Mouse (Mus musculus) WW6 (cell line): ENCODE results near the gene Arfgap2.

Experiments used
- DNase-seq: peaks from one replicate; pipeline ENCODE4 v3.0.0-alpha.2; 2013; ENCODE audit warnings: low read depth, low spot score

The Arfgap2 gene

DNA sequence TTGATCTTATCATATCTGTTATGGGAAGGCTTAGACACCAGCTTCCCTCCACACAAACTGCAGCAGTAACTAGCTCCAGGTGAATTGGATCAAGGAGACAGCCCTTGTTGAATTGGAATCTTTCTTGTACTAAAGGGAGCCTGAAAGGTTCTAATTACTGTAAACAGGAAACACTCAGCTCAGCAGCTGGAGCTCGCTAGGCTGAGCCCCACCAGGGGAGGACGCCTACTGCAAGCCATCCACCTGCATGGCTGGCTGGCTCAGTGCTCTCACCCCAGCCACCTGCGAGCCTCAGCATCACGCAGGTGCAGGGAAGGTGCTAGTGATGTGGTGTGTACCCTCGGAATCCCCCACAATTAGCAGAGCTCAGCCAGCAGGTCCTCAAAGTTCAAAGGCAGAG lies 43.9 kb downstream of the Arfgap2 start:
- no peak for DNase-seq

DNA sequence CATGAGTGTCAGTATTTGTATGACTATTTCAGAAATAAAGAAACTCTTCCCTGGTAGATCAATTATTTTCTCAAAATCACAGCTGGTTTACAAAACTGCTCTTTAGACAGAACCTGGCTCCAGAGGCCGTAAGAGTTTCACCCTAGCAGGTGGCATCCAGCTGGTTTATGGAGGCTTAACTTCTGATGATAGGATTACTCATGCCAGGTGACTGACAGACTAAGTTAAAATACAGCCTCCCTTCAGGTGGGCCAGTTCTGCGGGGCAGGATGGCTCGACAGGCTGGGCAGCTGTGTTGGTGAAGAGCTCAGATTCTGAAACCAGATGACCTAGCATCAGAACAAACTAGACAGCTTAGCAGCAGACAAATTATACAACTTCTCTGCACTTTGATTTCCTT lies 44.8 kb downstream of the Arfgap2 start:
- no peak for DNase-seq

DNA sequence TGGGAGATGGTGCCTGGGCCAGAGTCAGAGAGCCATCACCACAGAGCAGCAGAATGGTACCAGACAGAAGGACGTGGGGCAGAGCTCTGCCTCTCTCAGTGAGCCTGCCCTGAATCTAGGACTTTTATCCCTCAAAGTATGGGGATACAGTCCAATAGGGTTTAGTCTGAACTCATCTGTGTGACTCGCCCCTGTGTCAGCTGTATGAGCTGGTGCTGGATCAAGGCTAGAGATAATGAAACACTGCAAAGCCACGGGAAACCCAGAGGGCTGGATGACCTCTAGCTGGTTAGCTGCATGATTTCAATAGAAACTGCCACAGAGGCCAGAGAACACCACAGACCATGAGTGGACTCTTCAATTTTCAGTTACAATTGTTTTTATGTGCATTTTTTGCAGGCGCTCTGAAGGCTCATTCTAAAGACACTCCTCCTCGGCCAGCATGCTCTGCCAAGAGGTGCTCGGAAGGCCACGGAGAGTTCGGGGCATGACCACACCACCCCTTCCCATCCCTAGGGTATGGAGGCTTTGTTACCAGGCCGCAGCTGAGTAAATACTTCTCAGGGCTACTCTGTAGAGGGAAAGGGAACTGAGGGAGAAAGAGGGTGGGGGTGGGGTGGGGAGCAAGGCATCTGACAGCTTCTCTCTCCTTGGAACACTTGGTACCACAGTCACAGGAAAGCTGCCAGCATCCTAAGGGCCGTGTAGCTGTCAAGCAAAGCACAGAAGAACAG lies 48.0 kb downstream of the Arfgap2 start:
- DNase-seq, result no peak

DNA sequence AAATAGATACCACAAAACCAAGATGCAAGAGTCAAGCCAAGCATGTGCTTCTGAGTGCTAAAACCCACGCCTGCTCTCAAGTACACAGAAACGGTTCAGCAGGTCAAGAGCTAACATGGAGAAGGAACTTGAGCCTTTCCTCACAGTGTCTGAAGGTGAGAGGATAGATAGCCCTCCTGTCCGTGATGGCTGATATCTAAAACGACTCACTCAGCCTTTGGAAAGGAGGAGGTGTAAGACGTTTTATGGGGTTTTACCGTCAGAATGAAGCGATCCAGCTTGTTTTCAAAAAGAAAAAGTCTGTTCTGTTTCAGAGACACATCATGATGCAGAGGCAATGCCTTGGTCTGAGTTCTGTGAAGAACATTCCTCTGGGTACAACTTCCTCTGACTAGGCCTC lies 49.4 kb downstream of the Arfgap2 start:
- DNase-seq, result no peak

DNA sequence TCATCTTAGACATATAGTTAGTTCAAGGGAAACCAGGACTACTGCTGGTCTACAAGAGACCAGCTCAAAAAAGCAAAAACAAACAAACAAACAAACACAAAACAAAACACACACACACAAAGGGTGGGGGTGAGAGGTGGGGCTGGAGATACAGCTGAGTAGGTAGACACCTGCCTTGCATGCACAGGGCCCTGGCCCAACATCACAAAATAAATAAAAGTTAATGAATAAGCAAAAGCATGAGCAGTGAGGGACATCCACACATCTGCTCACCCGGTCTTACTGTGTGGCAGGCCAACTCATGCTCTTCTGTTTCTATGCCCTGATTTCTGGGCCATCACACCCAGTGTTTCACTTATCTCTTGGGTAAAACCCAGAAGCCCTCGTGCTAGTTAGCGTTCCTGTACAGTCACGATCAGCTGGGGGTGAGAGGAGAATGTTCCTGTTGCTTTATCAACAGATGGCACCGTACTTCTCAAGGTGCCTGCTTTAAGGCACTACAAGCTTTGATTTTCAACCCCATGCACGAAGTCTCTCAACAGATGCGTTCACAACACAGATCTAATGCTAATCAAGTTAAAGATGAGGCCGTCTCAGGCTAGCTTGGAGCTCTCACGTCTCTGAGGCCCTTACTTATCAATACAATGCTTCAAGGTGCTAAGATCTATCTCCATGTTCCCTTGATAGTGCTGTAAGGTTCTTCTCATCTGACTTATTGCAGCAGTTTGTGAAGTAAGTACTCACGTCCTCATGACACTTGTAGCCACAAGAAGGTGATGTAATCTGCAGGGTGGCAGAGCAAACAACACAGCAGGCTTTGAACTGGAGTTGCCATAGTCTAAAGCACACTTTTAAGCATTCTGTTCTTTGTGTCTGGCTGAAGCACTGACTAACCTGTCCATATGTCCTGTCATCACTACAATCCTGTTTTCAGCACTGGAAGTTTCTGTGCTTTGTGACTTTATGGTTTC lies 56.1 kb downstream of the Arfgap2 start:
- no peak for DNase-seq

DNA sequence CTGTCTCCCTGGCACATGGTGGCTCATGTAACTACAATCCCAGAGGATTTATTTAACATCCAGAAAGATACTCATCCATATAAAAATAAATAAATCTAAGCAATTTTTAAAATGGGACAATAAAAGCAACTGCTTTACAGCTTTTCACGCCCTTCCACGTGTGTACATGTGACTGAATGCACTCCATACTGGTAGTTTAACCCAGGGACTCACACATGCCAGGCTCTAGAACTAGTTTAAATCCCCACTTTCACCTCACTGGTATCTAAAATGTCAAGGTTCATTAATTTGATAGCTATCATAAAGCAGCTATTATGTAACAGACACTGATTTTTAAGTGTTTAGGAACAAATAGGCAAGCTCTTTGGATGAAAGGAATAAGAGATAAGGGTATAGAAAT lies 57.1 kb downstream of the Arfgap2 start:
- DNase-seq, result no peak

DNA sequence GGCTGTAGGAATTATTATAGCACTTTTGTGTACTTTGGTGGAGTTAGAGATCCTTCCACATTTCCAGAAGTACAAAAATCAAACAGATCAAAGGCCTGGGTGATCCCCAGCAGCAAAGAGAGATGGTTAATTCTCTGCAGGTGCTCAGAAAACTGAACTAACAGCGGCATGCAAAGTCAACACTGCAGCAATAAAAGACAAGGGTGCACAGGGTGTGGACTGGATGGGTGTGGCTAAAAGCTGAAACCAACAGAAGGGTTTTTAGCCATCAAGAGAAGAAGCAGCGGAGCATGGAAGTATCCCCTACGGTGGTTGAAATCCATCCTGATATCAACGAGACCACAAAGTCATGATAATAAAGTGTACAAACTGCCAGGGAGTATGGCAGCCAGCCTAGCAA lies 57.7 kb downstream of the Arfgap2 start:
- DNase-seq, result no peak

DNA sequence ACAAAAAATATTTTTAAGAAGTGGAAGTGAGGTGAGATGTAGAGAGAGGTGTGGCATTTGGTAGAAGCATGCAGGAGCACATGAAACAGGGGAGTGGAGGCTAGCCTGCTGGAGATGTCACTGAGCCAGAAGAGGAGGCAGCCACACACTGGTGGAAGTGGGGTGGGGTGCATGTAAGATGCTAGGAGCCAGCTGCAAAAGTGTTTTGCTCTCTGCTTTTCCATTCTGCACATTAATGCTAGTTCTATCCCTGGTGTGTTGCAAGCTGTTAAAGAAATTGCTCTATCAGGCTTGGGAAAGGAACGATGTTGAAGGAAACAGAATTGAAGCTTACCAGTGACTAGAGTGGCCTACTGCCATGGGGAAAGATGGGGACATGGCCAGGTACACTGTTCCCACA lies 59.6 kb downstream of the Arfgap2 start:
- no peak for DNase-seq

DNA sequence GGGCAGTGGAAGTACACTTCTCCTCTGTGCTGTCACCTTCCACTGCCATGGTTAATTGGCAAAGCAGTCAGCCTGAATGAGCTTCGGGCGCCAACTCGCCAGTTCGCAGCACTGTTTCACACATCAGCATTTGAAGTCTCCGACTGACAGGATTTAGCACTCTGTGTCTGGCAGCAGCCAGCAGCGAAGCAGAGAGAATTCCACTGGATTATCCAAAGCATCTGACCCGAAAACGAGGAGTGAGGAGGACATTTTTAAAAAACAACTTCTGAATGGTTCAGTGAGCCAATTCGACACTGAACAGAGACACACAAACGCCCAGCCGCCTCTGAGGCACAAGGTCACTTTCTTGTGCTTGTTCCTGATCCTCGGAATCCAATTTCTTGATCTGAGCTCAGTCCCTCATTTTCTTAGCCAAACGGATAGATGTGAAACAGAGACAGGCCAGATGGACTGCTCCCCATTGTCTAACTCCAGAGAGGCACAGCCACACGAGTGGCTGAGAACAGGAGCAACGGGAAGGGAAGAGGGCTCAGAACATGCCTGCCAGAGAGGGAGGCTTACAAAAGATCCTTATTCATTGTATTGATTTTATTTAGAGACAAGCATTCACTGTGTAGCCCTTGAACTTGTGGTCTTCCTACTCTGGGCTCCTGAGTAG lies 60.1 kb downstream of the Arfgap2 start:
- no peak for DNase-seq
